Mouse (Mus musculus) lung, postnatal 36 days (tissue): Measurements from ENCODE around the gene Srebf1.

Experiments used
- DNase-seq: peaks from one replicate; pipeline ENCODE4 v3.0.0; 2022; ENCODE audit warnings: mixed read lengths

Srebf1 gene

GRCm38 (mm10) chr11:60222469-60223236, at the start of gene Srebf1:
TSS of gene Srebf1 (minus strand) at chr11:60222581.
- peak; percentile 90 for DNase-seq

DNA sequence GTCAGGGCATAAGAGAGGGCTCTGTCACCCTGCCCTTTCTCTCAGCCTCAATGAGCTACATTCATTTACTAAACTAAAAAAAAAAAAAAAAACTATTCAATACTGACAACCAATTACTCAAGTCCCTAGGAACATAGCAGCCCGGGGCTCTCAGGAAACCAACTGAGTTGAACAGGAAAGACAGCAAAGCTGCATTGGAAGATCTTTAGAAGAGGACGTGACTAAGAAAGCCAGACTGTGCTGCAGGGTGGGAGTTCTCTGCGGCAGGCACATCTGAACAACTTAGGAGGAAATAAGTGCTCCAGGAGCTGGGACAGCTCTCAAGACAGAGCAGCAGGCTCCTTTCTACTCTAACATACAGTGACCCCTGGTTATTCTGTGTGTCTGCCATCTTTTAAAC, 46.2 kb upstream of the Srebf1 start:
- DNase-seq, result no peak

- DNase-seq, result no peak
Measured at GRCm38 (mm10) chr11:60265271-60265985, 43.0 kb upstream of the Srebf1 start.

DNA sequence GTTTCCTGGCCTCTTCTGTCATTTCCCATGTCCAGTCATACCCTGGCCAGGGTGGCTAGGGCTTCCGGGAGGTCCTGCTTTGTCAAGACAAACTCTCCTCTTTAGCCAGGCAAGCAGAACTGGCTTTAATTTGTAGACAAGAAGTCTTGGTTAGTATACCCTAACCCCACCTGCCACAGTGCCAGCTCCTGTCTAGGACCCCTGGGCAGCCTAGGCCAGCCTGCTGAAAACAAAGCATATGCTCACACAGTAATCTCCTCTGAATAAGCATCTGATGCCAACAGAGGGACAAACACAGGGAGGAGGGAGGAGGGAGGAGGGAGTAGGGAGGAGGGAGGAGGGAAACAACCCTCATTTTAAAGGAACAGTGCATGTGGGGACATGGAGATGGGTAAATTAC, 42.3 kb upstream of the Srebf1 start:
- no peak for DNase-seq

DNA sequence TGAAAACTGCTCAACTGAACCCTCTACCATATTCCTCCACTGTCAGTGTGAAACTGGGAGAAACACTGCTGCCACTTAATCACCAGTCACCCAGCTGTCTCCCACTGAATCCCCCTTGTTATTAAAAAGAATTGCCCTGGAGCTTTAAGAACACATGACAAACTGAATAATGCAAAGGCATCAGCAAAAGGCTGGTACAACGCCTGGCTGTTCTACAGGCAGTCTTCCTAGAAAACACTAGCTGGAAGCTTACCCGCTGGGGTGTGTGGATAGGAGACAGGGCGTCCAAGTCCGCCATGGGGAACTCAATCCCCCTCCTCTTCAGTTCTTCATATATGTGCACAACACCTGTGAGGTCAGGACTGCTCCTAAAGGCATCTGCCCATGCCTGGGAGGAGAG, 40.0 kb upstream of the Srebf1 start:
- no peak for DNase-seq

GRCm38 (mm10) chr11:60260743-60261142, 38.4 kb upstream of the Srebf1 start:
- no peak for DNase-seq

DNA sequence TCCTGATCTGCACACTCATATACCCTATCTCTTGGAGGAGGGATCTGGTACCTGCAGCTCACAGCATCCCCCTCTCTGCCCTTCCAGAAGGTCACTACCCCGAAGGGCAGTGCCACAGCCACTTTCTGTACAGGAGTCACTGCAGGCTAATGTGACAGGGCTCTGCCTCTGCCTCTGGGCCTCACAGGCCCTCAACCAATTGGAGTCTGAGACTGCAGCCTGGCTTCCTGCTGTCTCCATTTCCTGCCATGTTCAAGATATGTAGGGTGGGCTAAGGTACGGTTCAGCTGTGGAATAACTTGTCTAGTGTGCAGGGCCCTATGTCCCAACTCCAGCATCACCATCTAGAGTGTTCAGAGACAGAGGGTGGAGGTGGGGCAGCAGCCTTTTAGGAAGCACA, 35.3 kb upstream of the Srebf1 start:
- DNase-seq, result no peak

DNA sequence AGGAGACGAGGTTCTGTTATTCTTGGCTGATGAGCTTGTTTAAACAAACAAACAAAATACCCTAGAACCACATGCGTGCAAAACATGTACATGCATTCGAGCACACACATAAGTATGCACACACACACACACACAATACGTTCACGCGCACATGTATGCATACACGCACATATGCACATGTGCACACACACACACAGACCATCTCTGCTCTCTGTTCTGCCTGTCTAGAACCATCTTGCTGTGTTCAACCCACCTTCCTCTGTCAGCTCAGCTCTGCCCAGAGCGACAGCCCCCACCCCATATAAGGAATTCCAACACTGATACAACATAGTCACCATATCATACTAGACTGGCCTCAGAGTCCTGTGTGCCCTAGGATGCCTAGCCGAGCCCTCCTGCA, 34.3 kb upstream of the Srebf1 start:
- no peak for DNase-seq

- DNase-seq, result no peak
Measured at GRCm38 (mm10) chr11:60256176-60256681, 33.8 kb upstream of the Srebf1 start.

DNA sequence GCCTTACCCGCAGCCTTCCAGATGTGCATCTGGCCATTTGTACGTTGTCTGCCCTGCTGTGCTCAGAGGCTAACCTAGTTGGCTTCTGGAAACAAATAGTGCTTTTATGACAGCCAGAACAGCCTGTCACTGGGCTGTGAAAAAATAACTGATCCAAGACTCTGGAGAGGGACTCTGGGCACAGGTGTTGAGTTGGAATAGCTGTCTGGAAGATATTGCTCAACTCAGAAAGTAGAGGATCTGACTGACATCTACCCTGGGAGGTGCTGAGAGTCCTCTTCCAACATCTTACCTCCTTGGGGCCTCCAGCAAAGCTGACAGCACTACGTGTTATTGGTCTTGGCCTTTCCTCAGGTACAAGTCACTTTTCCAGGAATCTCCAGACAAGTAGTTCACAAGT, 33.3 kb upstream of the Srebf1 start:
- DNase-seq, result no peak

GRCm38 (mm10) chr11:60255181-60255580, 32.8 kb upstream of the Srebf1 start:
- DNase-seq, result no peak

DNA sequence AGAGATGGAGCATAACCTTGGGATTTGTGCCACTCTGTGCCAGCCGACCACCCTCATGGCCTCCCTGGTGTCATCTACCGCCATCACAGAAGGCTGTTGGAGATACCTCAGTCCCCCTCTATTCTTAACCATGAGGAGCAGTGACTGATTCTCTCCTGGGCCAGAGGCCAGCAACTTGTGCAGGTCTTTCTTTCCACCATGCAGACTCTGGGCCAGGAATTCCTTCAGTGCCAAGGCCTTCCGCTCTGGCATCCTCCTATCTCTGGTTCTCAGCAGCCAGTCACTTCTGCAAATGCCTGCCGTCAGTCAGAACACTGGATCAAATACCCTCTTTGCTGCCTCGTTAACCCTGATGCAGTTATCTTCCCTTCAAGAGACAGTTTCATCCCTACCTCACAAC, 31.9 kb upstream of the Srebf1 start:
- no peak for DNase-seq

GRCm38 (mm10) chr11:60253546-60253945, 31.2 kb upstream of the Srebf1 start:
- peak; percentile 25 for DNase-seq

GRCm38 (mm10) chr11:60250971-60251643, 28.7 kb upstream of the Srebf1 start:
- peak; percentile 88 for DNase-seq

DNA sequence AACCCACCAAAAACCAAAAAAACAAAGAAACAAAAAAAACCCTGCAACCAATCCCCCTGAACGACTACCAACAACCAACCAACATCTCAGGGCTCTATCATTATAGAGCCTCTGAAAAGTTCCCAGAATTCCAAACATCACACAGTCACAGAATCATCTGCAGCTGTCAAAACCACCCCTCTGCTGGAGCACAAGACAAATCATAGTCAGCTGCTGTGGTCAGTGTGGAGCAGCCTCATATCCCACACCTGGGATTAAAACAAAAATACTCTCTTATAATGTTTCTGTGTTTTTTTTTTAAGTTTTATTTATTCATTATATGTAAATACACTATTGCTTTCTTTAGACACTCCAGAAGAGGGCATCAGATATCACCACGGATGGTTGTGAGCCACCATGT, 27.5 kb upstream of the Srebf1 start:
- DNase-seq, result no peak

- no peak for DNase-seq
Measured at GRCm38 (mm10) chr11:60248596-60249404, 26.4 kb upstream of the Srebf1 start.

GRCm38 (mm10) chr11:60247753-60248550, 25.6 kb upstream of the Srebf1 start:
- peak; percentile 42 for DNase-seq

- no peak for DNase-seq
Measured at GRCm38 (mm10) chr11:60246077-60246476, 23.7 kb upstream of the Srebf1 start.

DNA sequence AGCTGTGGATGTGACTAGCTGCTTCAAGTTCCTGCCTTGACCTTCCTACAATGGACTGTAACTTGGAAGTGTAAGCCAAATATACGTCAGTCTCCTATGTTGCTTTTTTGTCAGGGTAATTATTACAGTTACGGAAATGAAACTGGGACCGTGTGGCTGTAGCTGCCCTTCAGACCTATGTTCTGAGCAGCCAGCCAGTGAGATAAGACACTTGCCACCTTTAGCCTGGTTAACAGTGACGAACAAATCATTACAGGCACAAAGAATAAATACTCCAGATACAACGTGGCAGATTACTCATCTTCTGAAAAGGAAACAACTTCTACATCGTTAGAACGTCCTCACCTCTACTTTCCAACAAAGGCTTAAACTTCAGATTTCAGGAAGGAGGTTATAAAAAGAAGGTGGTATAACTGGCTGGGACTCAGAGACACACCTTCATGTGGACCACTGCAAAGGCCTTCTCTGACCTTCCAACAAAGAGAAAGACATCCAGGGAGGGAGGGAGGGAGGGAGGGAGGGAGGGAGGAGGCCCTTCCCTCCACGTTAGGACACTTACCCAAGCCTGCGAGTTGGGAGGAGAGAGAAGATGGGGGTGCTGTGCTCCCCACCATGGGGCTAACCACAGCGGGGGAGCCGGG, 22.2 kb upstream of the Srebf1 start:
- no peak for DNase-seq

- no peak for DNase-seq
Measured at GRCm38 (mm10) chr11:60240509-60240908, 18.1 kb upstream of the Srebf1 start.

- no peak for DNase-seq
Measured at GRCm38 (mm10) chr11:60235351-60235750, 13.0 kb upstream of the Srebf1 start.
